Mouse (Mus musculus): ENCODE measurements around the gene B3galt2.

DNA sequence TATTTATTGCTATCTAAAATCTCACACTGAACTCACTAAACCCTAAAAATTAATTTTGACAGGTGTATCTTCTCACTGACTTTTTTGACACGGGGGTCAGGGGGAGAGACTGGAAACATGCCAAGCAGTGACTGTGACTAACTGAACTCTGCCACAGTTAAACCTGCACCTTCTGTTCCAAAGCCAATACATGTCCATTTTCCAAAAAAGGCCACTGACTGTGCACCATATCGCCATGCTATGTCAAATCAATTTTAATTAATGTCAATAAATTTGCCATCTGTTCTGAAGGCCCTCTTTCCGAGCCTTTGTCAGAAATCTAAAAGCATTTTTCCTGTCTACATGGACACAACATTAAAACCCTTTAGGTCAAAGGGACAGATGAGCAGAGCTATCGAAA lies 4.9 kb downstream of the B3galt2 start:
- TF ChIP-seq CTCF (IDR thresholded peaks at IDR 0.05; ENCODE audit: borderline replicate concordance, extremely low read depth, insufficient read depth, insufficient read length) (no peak), POLR2A (IDR thresholded peaks at IDR 0.05; ENCODE audit: borderline replicate concordance, extremely low read depth, insufficient read depth, insufficient read length, poor library complexity, severe bottlenecking) (no peak)
